Mouse (Mus musculus) kidney, adult 18-20 months (tissue): ENCODE results near the gene Pax5.
A peak's percentile ranks its signal among the peaks of the same experiment; 100 is the strongest.
"Not testable (repeated sequence)": the region's sequence is repeated elsewhere in the genome, so short reads cannot be mapped to it uniquely, and the experiment has no call there.

ENCODE experiments used
- DNase-seq: peaks from one replicate; pipeline ENCODE4 v3.0.0; 2021

The Pax5 gene

DNA sequence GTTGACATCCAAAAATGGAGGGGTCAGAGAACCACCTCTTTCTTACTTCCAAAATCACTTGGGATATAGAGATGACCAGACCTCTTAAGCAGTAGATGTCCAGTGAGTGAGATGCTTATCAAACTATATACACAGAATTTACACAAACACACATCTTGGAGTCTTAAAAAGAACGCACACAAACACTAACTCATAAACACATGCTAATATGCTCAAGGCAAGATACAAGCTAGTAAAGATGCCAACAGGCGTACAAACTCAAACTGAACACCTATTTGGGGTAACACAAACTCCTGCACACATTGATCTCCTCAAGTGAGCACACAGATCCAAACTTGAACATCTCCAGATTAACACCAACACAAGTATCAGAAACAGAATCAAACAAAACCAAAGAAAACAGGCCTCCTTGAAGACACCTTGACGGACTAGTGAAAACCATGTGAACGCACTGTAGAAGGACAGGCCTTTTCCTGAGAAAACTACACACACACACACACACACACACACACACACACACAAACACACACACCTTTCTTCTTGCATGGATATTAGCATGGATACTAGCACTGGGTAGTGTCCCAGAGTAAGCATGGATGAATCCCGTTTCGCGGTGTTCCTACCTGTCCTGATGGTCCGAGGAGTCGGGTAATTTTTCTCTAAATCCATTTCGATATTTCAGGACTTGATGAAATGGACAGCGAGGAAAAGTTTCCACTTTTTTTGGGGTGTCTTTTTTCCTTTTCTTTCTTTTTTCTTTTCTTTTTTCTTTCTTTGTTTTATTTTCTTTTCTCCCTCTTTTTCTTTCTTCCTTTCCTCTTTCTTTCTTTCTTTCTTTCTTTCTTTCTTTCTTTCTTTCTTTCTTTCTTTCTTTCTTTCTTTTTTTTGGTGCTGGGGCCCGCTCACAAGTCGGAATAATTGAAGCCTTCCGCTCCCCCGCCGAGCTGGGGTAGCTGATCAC, at the start of gene Pax5:
Pax5 (minus strand) TSS at position 748 of the 961 bp plus-strand sequence.
- no peak for DNase-seq

GRCm38 (mm10) chr4:44757131-44757530, 46.8 kb upstream of the Pax5 start:
- not testable (repeated sequence) for DNase-seq

DNA sequence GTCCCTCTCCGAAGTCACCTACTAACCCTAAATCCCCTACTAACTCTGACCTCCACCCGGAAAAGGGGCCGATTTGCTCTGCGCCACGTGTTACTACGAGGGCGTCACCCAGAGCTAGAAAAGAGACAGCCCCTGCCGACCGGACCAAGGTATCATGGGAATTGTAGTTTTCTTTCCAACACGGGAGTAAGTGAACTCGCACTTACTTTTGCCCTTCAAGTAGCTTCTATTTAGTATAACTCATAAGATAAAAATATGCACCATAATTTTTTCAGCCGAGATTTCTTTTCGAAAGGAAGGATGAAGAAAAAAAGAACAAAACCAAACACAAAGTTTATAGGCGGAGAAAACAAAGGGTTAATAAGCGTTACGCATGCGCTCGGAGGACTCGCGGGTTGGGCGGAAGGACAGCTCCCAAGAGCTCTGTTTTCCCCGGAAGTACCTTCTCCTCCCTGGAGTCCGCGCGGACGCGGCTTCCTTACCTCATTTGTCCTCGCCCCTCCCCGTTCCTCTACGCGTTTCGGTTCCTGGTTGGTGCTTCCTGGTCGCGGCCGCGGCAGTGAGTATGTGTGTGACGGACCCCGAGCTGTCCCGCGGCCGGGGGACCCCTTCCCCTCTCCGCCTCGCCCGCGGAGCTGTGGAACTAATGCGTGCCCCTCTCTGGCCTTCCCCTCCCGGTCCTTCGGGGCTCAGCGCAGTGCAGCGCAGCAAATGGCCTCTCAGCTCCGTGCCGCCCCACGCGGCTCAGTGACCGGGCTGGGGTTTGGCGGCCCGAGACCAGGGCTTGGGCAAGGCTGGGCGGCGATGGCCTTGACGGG, 46.1 kb upstream of the Pax5 start:
- peak; percentile 92 for DNase-seq

GRCm38 (mm10) chr4:44755553-44756133, 45.4 kb upstream of the Pax5 start, which contains the start of gene Zcchc7:
Gene Zcchc7 (plus strand): TSS chr4:44755877.
- no peak for DNase-seq

- DNase-seq = peak; percentile 10
Measured at GRCm38 (mm10) chr4:44740471-44740870, 30.2 kb upstream of the Pax5 start.

- peak; percentile 1 for DNase-seq
Measured at GRCm38 (mm10) chr4:44721237-44721636, 10.9 kb upstream of the Pax5 start.

DNA sequence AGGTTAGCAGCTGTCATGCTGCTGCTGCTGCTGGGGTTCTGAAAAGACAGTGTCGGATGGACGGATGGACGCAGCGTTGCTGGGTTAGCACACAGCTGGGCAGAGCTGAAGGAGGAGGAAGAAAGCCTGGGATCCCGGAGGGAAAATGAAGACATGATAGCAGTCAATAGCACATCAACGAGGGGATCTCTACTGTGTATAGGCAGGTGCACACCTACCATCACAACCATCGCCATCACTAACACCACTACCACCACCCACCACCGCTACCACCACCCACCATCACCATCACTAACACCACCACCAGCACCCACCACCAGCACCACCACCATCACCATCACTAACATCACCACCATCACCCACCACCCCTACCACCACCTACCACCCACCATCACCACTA, 9.8 kb upstream of the Pax5 start:
- DNase-seq = no peak

DNA sequence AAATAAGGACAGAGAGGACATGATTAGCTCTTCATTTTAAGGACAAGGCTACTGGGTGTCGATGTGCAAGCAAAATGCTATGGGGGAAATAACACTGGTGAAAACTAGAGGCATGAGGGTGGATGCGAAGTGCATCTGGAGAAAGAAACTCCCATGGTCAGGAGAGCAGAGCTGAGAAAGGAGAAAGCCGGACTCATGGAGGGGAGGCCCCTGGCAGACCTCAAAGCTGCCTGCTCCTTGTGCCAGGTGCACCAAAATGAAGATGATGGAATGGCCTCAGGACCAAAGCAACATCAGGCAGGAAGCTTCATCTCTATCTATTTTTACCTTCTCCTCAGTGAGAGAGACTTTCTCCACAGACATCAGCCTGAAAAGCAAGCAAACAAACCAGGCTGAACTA, 7.4 kb upstream of the Pax5 start:
- DNase-seq = no peak

DNA sequence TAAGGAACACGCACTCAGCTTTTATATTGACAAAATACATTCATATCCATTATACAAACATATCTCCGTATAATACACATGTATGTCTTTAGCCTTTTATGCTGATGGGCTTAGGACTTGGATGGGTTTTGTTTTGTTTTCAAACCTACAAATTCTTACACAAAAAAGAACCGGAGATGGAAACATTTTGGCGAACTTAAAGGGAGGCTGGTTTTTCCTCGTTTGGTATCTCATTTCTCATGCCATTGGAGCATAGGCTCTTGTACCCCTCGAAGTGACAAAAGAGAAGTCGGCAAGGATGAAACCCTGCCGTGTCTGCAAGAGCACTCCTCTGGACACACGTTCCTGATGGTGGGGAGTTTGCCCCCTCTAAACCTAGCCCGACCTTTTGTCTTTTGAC, 6.1 kb upstream of the Pax5 start:
- DNase-seq = no peak

DNA sequence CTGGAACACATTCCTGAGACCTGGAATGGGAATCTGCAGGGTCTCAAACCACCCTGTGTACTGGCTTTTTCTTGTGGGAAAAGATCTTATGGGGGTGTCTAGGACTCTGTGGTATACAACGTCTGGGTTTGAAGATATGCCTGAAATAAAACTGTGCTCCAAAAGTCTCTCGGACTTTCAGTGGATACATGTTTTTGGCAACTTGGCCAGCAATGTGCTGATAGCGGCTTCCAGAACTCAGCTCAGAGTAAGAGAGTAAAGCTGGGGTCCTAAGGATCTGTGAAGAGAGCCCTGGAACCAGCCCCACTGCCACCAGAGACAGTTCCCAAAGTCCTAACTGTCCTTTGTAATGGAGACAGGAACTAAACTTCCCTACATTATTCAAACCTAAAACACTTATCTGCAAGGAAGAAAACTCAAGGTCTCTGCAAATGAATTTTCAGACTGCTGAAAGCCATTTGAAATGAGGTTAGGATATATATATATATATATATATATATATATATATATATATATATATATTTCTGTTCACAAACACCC, 5.4 kb upstream of the Pax5 start:
- no peak for DNase-seq

GRCm38 (mm10) chr4:44714111-44714621, 3.9 kb upstream of the Pax5 start:
- DNase-seq = peak; percentile 18

DNA sequence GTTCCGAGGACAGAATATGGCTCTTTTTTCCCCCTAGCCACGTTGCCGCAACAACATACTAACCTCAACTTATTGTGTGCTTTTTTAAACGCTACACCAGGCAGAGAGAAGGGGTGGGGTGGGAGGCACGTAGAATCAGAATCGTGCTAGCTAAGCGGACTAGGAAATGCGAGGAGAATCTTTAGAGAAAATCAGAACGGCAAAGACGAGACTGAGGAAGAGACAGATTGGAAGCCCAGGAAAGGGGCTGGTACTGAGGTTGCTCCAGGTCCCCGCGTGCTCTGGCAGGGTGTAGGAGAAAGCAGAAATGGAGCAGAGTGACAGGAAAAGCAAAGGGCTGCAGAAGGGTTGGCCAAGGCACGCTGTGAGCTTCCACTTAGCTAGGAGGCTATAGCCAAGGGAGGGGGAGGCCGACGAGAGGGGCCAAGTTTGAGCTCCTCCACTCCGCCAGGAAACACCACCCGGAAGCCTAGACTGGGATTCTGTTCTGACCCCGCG, 3.3 kb upstream of the Pax5 start:
- DNase-seq = no peak

DNA sequence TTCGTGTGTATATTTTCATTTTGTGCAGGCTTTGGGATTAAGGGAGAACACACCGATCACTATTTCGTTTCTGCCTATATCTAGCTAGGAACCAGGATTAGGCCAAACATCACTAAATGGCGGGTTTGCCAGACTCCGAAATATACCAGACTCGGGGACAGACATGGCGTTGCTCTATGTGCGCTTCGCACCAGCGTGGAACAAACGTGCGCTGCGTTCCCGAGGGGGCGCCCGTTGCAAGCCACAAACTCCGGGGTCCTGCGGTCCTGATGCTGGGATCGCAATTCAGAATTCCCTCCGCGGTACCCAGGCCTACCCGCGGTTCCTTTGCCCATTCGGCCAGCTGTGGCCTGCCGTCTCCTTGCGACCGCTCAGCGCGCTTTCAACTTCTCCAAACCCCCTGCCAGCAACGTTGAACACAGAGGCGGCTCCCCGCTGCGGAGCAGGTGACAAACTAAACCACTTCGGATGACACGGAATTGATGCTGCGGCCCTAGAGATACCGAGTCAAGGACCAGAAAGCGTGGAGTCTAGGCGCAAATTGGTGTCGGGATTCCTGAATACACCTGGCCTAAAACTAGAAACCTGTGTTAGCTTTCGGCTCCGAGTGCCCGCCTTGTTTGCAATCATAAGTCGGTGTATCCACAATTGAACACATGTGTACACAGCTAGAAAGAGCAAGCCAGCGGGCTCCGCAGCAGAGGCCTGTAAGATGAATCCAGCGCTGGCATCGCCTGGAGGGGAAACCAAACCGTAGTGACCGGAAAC, 2.7 kb upstream of the Pax5 start:
- peak; percentile 37 for DNase-seq

GRCm38 (mm10) chr4:44712051-44712700, 1.9 kb upstream of the Pax5 start:
- DNase-seq = peak; percentile 25

DNA sequence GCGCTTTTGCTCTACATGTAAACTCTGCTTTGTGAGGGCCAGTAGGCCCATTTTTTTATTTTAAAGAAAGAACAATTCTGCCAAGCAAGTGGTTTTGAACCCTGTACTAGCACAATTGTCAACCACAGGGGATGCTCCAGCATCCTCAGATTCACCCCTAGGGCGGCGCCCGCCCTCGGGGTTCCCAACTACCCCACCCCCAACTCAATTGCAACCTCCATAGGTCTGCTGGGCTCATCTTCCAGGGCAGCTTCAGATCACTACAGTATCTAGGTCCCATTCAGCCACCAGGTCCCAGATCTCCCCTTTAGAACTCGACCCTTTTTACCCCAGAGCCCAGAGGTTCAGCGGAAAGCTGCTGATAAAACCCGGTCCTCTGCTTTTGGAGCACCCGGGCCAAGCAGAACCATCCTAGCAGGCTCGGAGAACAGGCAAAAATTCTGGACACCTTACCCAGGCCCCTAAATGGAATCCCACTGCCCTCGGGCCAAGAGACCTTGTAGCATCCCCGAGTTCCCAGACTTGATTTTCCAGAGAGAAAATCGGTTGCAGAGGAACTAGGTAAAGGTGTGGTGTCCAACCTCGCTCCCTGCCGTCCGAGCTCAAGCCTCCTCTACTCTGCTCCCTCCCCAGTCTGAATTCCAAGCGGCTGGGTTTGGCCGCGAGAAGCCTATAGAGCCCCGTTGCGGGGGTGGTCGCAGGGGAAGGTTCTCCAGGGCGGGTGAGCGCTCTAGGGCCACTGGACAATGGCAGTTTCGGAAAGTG, 1.0 kb upstream of the Pax5 start:
- peak; percentile 4 for DNase-seq

GRCm38 (mm10) chr4:44710701-44711097, 412 bp upstream of the Pax5 start:
- DNase-seq = peak; percentile 28

- no peak for DNase-seq
Measured at GRCm38 (mm10) chr4:44709091-44709695, 1.1 kb downstream of the Pax5 start.

DNA sequence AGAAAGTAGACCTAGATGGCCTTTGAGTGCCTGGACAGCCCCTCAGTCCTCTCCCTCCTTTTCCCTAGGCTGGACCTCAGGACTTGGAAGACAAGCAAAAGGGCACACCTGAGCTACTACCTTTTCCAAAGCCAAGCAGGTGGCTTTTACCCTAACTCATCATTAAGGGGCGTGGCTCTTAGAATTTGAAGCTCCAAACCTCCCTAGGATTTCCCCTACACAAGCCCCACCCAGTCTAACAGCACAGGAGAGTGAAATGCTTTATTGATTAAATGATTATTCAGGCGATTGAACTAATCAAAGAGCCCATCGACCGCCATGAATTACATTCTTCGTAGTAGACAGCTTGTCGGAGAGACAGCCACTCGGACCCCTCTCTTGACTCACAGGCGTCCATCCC, 2.0 kb downstream of the Pax5 start:
- no peak for DNase-seq

DNA sequence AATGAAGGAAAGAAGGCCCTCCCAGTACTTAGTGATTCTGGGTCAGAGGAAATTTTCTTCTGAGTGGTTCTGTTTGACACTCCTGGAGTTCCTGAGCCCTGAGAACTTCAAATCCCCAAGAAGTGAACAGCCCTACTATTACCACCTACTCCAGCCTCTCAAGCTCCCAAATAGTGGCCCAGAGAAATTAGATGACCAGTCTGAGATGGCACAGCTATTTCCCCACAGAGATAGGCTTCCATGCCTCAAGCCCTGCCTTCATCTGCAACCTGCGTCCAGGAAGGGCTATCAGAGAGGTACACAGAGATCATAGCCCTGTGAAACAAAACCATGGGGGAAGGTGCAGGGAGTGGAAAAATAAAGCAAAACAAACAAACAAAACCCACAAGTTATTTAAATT, 3.4 kb downstream of the Pax5 start:
- DNase-seq = no peak

GRCm38 (mm10) chr4:44705967-44706366, 4.3 kb downstream of the Pax5 start:
- no peak for DNase-seq
